Mouse (Mus musculus): ENCODE results near the gene Aoc2.

DNA sequence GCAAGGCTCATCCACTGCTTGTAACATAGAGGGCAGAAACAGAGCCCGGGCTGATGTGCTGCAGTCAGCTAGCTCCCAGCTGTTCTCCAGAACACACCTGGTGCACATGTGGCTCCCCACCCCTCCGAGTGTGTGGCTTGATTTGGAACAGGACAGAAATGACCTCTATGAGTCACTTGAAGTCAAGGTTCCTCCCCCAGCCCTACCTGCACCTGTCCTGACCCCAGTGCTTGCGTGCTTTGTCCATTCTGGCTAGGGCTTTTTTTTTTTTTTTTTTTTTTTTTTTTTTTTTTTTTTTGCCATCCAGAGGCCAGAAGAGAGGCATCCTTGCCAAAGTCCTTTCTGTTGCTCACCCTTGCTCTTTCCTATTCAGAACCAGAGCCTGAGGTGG, 26.9 kb downstream of the Aoc2 start:
- no peak for TF ChIP-seq CTCF (IDR thresholded peaks at IDR 0.05; ENCODE audit: borderline replicate concordance, extremely low read depth, insufficient read depth, insufficient read length)
- TF ChIP-seq POLR2A (IDR thresholded peaks at IDR 0.05; ENCODE audit: borderline replicate concordance, extremely low read depth, insufficient read depth, insufficient read length, poor library complexity, severe bottlenecking): no peak
